Mouse (Mus musculus) lung, adult 18-20 months (tissue): ENCODE measurements around the gene Cypt12.

Experiments used
- DNase-seq, 2 experiments: peaks; one replicate each; pipeline ENCODE4 v3.0.0; 2022; ENCODE audit warnings: mixed read lengths in 2 of 2

Gene Cypt12

GRCm38 (mm10) chr3:17948299-17948698, at the start of gene Cypt12:
Gene Cypt12, plus strand, starts transcription at chr3:17948410.
- no peak for DNase-seq

- DNase-seq = no peak
Observed at GRCm38 (mm10) chr3:17913796-17914195, 34.4 kb upstream of the Cypt12 start.

GRCm38 (mm10) chr3:17940206-17940605, 8.0 kb upstream of the Cypt12 start:
- DNase-seq = no peak
